Mouse (Mus musculus): ENCODE data around the gene Mog. TPM values are rescaled to one million over a fixed set of nuclear protein-coding genes. Genes with fewer than 3 reads are reported as not detected.

Mog gene
- polyA plus RNA-seq, 1 experiment from 2014 or later: not detected

DNA sequence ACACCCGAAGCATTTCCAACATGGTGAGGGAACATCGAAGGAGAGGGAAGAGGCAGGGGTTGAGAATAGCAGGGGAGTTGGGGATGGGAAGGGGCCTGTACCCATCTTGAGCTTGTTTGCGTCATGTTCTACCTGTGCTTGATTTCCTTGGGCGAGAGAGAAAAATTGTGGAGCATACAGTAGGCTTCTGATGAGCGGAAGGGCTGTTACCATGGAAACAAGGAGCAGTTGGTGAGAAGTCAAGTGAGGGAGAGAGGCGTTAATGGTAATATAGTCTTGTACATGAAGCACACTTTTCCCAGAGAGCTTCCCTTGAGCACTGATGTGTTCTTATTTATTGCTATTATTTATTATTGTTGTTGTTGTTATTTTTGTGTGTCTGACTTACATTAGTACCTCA lies 33.8 kb upstream of the Mog start:
- Histone ChIP-seq H3K4me2 (no peak overlapping the region), H3K36me3 (peaks cover 21% of the 10 kb centered on the region; the same call in 1 of the 2 replicates), H3K27ac (no peak overlapping the region), H3K9me3 (replicated peaks) (no peaks in the 10 kb centered on the region), H3K27me3 (no peaks in the 10 kb centered on the region), H3K4me1 (replicated peaks) (no peaks in the 10 kb centered on the region), H3K4me3 (no peak overlapping the region), H3K9ac (no peak overlapping the region)
- no peak for ATAC-seq (replicated peaks; ENCODE audit: insufficient number of reproducible peaks, insufficient read depth, low FRiP score, low read depth)
- WGBS: 85% methylated on average over 6 of the region's 6 CpGs

DNA sequence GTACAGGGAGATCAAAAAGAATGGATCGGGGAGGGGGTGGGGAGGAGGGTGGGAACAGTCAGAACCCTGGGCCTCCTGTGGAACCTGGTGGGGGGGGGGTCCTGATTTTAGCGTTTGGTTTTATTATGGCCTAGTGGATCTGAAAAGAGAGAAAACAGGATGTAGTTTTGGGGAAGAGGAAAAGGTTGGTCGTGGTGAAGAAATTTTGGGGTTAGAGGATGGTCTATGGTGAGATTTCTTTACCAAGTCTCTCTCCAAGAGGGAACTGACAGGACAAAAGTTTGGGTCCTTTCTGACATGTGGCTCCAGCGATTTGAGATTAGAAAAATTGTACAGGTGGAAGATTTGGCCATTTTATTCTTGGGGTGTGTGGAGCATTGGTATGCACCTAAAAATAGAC lies 28.5 kb upstream of the Mog start:
- Histone ChIP-seq H3K9ac (no peak overlapping the region), H3K4me1 (replicated peaks) (peaks cover 26% of the 10 kb centered on the region), H3K27ac (no peak overlapping the region), H3K4me3 (no peak overlapping the region), H3K27me3 (peaks cover 25% of the 10 kb centered on the region), H3K36me3 (peaks cover 11% of the 10 kb centered on the region; the same call in 1 of the 2 replicates), H3K4me2 (no peak overlapping the region), H3K9me3 (replicated peaks) (no peaks in the 10 kb centered on the region)
- 51% methylated on average over 4 of the region's 4 CpGs for WGBS
- ATAC-seq (replicated peaks; ENCODE audit: insufficient number of reproducible peaks, insufficient read depth, low FRiP score, low read depth): no peak

DNA sequence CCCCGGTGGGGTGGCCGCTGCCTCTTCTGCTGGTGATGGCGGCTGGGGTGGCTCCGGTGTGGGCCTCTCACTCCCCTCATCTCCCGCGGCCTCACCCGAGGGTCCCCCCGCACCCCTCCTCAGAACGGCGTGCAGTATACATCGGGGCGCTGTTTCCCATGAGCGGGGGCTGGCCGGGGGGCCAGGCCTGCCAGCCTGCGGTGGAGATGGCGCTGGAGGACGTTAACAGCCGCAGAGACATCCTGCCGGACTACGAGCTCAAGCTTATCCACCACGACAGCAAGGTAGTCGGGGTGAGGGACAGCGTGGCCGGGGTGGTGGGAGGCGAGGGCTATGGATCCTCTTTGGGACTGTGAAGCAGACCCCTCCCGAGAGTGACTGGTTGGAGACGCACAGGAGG lies 27.7 kb upstream of the Mog start:
- H3K4me1 ChIP-seq (replicated peaks): peaks cover 28% of the 10 kb centered on the region
- H3K9me3 ChIP-seq (replicated peaks): no peaks in the 10 kb centered on the region
- H3K4me3 ChIP-seq: peak overlapping the region; percentile 64
- WGBS: 7% methylated on average over 27 of the region's 27 CpGs
- peaks cover 5% of the 10 kb centered on the region; the same call in 1 of the 2 replicates for H3K36me3 ChIP-seq
- peak overlapping the region; percentile 61 for H3K9ac ChIP-seq
- H3K27me3 ChIP-seq: peaks cover 25% of the 10 kb centered on the region
- peak overlapping the region; percentile 95 for H3K4me2 ChIP-seq
- no peak overlapping the region for H3K27ac ChIP-seq
- no peak for ATAC-seq (replicated peaks; ENCODE audit: insufficient number of reproducible peaks, insufficient read depth, low FRiP score, low read depth)

DNA sequence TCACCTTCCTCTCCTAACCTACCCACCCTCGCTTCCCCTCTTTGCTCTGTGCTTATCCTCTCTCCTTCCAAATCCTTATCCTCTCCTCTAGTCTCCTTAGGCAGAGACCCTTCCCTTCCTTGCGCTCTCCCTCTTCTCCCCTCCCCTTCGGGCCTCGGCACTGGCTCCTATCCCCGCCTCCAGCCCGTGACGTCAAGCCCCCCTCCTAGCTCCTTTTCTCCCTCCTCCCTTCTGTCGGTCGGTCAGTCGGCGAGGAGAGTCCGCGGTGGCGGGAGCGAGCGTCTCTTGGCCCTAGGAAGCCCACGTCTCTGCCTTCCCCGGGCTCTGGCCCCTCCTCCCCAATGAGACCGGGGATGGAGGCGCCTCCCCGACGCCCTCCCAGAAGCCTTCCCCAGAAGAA lies 27.2 kb upstream of the Mog start:
- Histone ChIP-seq H3K4me3 (peak overlapping the region; percentile 64), H3K9ac (peak overlapping the region; percentile 61), H3K36me3 (peaks cover 5% of the 10 kb centered on the region; the same call in 1 of the 2 replicates), H3K27me3 (peaks cover 25% of the 10 kb centered on the region), H3K4me1 (replicated peaks) (peaks cover 31% of the 10 kb centered on the region), H3K4me2 (peak overlapping the region; percentile 95), H3K9me3 (replicated peaks) (no peaks in the 10 kb centered on the region), H3K27ac (no peak overlapping the region)
- ATAC-seq (replicated peaks; ENCODE audit: insufficient number of reproducible peaks, insufficient read depth, low FRiP score, low read depth): peak; percentile 44
- under 1% methylated on average over 20 of the region's 22 CpGs for WGBS

DNA sequence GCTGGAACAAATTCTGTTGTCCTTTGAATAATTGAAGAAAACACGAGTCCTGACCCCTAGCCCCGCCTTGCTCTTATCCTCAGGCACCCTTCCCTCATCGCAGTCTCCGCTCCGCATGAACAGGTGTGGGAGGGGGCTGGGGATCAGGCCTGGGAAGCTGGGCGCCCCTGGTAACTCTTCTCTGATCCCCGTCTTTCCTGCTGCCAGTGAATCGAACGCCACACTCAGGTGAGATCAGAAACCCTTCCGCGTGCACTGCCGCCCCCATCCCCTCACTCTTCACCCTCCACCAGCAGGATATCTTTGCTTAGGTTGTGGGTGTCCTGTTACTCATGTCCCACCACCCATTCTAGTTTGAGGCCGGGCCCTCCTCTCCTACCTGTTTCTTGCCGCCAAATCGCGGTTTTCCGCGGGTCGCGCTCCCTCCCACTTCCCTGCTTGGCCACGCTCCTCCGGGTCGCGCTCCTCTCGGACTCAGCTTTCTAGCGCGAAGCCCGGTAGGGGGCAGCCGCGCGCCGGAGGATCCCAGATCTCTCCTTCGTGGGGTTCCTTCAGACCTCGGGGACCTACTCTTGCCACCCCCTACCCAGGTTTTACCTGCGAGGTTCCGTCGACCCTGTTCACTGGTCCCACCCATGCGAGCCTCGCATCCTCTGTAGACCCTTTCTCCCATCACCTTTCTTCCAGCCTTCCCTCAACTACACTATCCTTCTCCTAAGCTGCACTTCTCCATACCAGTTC lies 26.5 kb upstream of the Mog start:
- no peaks in the 10 kb centered on the region for H3K9me3 ChIP-seq (replicated peaks)
- 0 out of 2 replicates have a peak overlapping the region, but pooled peaks have one; percentile 36 for H3K27ac ChIP-seq
- peak overlapping the region; percentile 61 for H3K9ac ChIP-seq
- peaks cover 33% of the 10 kb centered on the region for H3K4me1 ChIP-seq (replicated peaks)
- H3K27me3 ChIP-seq: peaks cover 25% of the 10 kb centered on the region
- WGBS: 4% methylated on average over 39 of the region's 39 CpGs
- H3K36me3 ChIP-seq: no peaks in the 10 kb centered on the region
- no peak for ATAC-seq (replicated peaks; ENCODE audit: insufficient number of reproducible peaks, insufficient read depth, low FRiP score, low read depth)
- peak overlapping the region; percentile 64 for H3K4me3 ChIP-seq
- peak overlapping the region; percentile 95 for H3K4me2 ChIP-seq

DNA sequence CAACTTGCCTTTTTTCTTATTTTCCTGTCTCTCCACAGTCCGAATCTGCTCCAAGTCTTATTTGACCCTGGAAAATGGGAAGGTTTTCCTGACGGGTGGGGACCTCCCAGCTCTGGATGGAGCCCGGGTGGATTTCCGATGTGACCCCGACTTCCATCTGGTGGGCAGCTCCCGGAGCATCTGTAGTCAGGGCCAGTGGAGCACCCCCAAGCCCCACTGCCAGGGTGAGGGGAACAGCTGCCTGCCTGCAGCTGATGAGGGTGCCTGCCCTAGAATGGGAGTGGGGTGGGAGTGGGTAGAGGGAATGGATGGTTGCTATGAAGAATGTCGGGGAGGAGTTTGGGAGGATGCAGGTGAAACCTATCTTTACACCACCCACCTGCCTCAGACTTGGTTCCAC lies 25.2 kb upstream of the Mog start:
- Histone ChIP-seq H3K4me2 (no peak overlapping the region), H3K9me3 (replicated peaks) (no peaks in the 10 kb centered on the region), H3K36me3 (no peaks in the 10 kb centered on the region), H3K4me1 (replicated peaks) (peaks cover 33% of the 10 kb centered on the region), H3K4me3 (no peak overlapping the region), H3K27ac (no peak overlapping the region), H3K9ac (no peak overlapping the region), H3K27me3 (peaks cover 25% of the 10 kb centered on the region)
- WGBS: 67% methylated on average over 7 of the region's 7 CpGs
- no peak for ATAC-seq (replicated peaks; ENCODE audit: insufficient number of reproducible peaks, insufficient read depth, low FRiP score, low read depth)

DNA sequence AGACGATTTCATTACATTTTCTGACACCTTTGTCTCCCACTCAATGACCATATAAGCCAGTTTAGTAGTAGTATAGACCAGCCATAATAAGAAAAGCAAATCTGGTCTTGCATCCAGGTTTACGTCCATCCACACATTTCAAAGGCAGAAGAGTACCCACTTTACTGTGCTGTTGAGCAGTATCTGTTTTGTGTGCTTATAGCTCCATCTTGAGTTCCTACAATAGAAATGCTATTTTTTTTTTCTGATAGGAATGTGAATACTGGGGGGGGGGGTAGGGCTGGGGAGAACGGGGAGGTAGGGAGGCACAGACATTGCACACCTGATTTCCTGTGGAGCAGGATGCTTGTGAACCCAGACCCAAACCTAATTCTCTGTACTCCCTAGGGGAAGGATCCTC lies 24.8 kb upstream of the Mog start:
- Histone ChIP-seq H3K9ac (no peak overlapping the region), H3K4me1 (replicated peaks) (peaks cover 33% of the 10 kb centered on the region), H3K36me3 (no peaks in the 10 kb centered on the region), H3K27ac (no peak overlapping the region), H3K9me3 (replicated peaks) (no peaks in the 10 kb centered on the region), H3K27me3 (peaks cover 25% of the 10 kb centered on the region), H3K4me2 (no peak overlapping the region), H3K4me3 (no peak overlapping the region)
- no peak for ATAC-seq (replicated peaks; ENCODE audit: insufficient number of reproducible peaks, insufficient read depth, low FRiP score, low read depth)
- 23% methylated on average over 3 of the region's 3 CpGs for WGBS

DNA sequence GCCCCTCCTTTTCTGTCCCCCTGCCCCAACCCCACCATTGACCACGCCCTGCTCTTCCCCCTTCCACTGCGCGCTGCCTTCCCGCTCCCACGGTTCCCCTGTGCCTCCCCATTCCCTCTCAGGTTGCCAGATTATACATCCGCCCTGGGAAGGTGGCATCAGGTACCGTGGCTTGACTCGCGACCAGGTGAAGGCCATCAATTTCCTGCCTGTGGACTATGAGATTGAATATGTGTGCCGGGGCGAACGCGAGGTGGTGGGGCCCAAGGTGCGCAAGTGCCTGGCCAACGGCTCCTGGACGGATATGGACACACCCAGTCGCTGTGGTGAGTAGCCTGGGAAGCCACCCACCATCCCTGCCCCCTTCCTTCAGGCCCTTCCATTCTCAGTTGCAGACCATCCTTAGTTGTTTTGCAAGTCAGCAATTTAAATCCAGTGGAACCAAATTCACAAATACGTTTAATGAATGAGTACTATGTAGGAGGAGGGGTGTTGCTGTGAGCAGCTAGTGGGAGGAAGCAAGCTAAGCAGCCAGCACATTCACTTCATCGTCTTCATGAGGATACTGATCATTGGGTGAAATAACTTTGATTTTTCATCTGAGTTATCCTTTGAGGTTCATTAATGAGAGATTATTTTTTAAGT lies 24.3 kb upstream of the Mog start:
- H3K4me1 ChIP-seq (replicated peaks): peaks cover 33% of the 10 kb centered on the region
- peak overlapping the region; percentile 97 for H3K4me2 ChIP-seq
- 30% methylated on average over 19 of the region's 19 CpGs for WGBS
- no peaks in the 10 kb centered on the region for H3K36me3 ChIP-seq
- no peaks in the 10 kb centered on the region for H3K9me3 ChIP-seq (replicated peaks)
- H3K27ac ChIP-seq: no peak overlapping the region
- H3K9ac ChIP-seq: no peak overlapping the region
- peak overlapping the region; percentile 92 for H3K4me3 ChIP-seq
- peaks cover 25% of the 10 kb centered on the region for H3K27me3 ChIP-seq
- ATAC-seq (replicated peaks; ENCODE audit: insufficient number of reproducible peaks, insufficient read depth, low FRiP score, low read depth): no peak

DNA sequence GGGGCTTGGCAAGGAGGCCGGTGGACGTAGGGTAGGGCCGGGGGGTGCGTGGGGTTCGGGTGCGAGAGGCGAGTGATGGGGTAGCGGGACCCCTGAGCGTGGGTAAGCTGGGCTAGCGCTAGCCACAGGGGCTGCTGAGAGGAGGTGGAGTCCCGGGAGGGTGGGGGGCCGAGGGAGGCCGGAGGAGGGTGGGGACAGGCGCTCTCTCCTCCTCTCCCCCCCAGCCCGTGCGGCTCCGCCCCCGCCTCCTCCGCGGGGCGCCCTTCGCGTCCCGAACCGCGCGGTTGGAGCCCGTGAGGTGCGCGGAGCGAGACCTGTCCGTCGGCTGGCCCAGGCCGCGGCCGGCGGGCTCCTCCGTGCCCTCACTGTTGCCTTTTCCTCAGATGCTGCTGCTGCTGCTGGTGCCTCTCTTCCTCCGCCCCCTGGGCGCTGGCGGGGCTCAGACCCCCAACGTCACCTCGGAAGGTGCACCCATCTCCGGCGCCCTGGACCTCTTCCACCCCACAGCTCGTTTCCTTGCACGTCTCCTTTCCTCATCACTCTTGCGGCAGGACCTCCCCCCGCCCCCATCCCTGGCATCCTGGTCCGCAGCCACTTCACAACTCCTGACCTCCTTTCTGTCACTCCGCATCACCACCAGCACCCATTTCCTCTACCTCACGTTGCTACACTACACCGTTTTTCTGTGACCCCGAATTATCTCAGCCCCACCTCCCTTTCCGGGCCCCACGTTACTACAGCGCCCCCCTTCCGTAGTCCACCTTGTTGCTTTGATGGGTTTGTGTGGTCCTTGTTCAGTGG lies 23.3 kb upstream of the Mog start:
- H3K4me1 ChIP-seq (replicated peaks): peaks cover 33% of the 10 kb centered on the region
- peaks cover 25% of the 10 kb centered on the region for H3K27me3 ChIP-seq
- ATAC-seq (replicated peaks; ENCODE audit: insufficient number of reproducible peaks, insufficient read depth, low FRiP score, low read depth): peak; percentile 79
- no peaks in the 10 kb centered on the region for H3K36me3 ChIP-seq
- no peaks in the 10 kb centered on the region for H3K9me3 ChIP-seq (replicated peaks)
- H3K4me2 ChIP-seq: peak overlapping the region; percentile 97
- peak overlapping the region; percentile 69 for H3K27ac ChIP-seq
- H3K9ac ChIP-seq: peak overlapping the region; percentile 85
- H3K4me3 ChIP-seq: peak overlapping the region; percentile 92
- WGBS: under 1% methylated on average over 49 of the region's 58 CpGs

DNA sequence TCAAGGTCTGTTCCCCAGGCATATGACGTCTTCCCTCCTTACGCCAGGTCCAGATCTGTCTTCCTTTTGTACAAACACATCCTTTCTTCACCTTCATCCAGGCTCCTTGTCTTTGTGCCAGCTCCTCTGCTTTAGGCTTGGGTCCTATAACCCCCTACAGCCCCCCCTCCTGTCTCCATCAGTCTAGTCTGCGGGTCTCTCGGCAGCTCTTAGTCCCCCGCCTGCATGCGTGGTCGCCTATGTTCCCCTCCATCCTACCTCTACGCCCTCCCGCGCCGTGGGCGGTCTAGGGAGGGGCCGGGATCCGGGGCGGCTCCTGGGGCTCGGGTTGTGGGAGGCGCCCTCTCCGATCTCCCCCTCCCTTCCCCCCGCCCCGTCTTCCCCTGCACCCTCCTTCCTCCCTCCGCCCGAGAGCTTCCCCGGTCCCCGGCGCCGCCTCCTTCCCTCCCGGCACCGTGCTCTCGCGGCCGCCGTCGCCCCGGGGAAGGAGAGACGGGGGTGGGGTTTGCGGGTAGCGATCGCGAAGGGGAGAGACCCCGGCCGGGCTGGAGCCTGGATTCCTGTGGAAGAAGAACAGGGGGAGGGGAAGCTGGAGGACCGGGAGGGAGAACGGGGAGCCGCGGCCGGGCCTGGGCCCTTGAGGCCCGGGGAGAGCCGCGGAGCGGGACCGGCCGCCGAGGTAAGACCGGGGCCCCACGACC lies 22.6 kb upstream of the Mog start, which contains the start of gene Gabbr1:
TSS of gene Gabbr1 (plus strand) at position 356 of the 701 bp plus-strand sequence.
- peak; percentile 87 for ATAC-seq (replicated peaks; ENCODE audit: insufficient number of reproducible peaks, insufficient read depth, low FRiP score, low read depth)
- no peaks in the 10 kb centered on the region for H3K9me3 ChIP-seq (replicated peaks)
- peak within 1 kb of the TSS; percentile 69 for H3K27ac ChIP-seq
- peak within 1 kb of the TSS; percentile 85 for H3K9ac ChIP-seq
- H3K36me3 ChIP-seq: no peaks in the 10 kb centered on the region
- H3K27me3 ChIP-seq: peaks cover 23% of the 10 kb centered on the region
- peak within 1 kb of the TSS; percentile 92 for H3K4me3 ChIP-seq
- WGBS: under 1% methylated on average over 39 of the region's 55 CpGs
- peak within 1 kb of the TSS; percentile 97 for H3K4me2 ChIP-seq
- H3K4me1 ChIP-seq (replicated peaks): peaks cover 30% of the 10 kb centered on the region
